Mouse (Mus musculus): ENCODE measurements around the gene Stat5b. TPM values are rescaled to one million over a fixed set of nuclear protein-coding genes. Genes with fewer than 3 reads are reported as not detected.

Stat5b gene
- total and polyA plus RNA-seq, 3 experiments = 29.3 to 37.0 (median 32.3) TPM

GRCm38 (mm10) chr11:100748620-100749019, 101.9 kb downstream of the Stat5b start:
- Histone ChIP-seq H3K4me3 (ENCODE audit: control insufficient read depth in 1 of 2, insufficient read depth in 1 of 2, low read depth in 2 of 2, low read length in 2 of 2) (no peak overlapping the region), H3K27me3 (ENCODE audit: control insufficient read depth in 1 of 2, insufficient read depth in 2 of 2, low read length in 2 of 2) (no peaks in the 10 kb centered on the region), H3K27ac (ENCODE audit: control insufficient read depth, low read depth, low read length) (no peak overlapping the region), H3K9me3 (replicated peaks; ENCODE audit: insufficient read depth, low read length) (no peaks in the 10 kb centered on the region), H3K9ac (ENCODE audit: control insufficient read depth, low read depth, low read length, poor library complexity, severe bottlenecking) (no peak overlapping the region), H3K36me3 (ENCODE audit: control insufficient read depth in 1 of 2, insufficient read depth in 2 of 2, low read length in 2 of 2) (0 out of 4 replicates have a peak, but pooled peaks cover 0 to 5% of the 10 kb centered on the region in 2 experiments), H3K79me2 (ENCODE audit: control insufficient read depth, insufficient read depth, low read length, poor library complexity) (no peaks in the 10 kb centered on the region), H3K4me1 (ENCODE audit: control insufficient read depth in 1 of 2, insufficient read depth in 2 of 2, low read length in 2 of 2) (peaks cover 3 to 9% of the 10 kb centered on the region in 2 experiments; a peak in 3 of 4 replicates)
- TF ChIP-seq POLR2AphosphoS5 (IDR thresholded peaks at IDR 0.05; ENCODE audit: borderline replicate concordance, low read depth, low read length) = no peak
- 0 out of 4 replicates have a peak, but pooled peaks have one; percentile 6 to 20 for TF ChIP-seq EP300 (IDR thresholded peaks at IDR 0.05; ENCODE audit: low read depth in 1 of 2, low read length in 2 of 2)
- peak; percentile 28; the same call in 1 of the 2 replicates for TF ChIP-seq SIN3A (IDR thresholded peaks at IDR 0.05; ENCODE audit: low read length)
- TF ChIP-seq RAD21 (IDR thresholded peaks at IDR 0.05; ENCODE audit: low read depth, low read length) = no peak
- TF ChIP-seq GATA1 (IDR thresholded peaks at IDR 0.05; ENCODE audit: low read depth, low read length) = 0 out of 2 replicates have a peak, but pooled peaks have one; percentile 12
- TF ChIP-seq NRF1 (IDR thresholded peaks at IDR 0.05; ENCODE audit: insufficient read depth, low read depth, low read length, poor library complexity, severe bottlenecking) = no peak
- TF ChIP-seq BHLHE40 (IDR thresholded peaks at IDR 0.05; ENCODE audit: borderline replicate concordance, low read depth, low read length) = no peak
- no peak for TF ChIP-seq USF2 (IDR thresholded peaks at IDR 0.05; ENCODE audit: borderline replicate concordance in 1 of 2, insufficient read depth in 1 of 2, low read depth in 1 of 2, low read length in 2 of 2)
- no peak for TF ChIP-seq MEF2A (IDR thresholded peaks at IDR 0.05; ENCODE audit: extremely low read depth, insufficient replicate concordance, low read depth, low read length, poor library complexity, severe bottlenecking)
- no peak for TF ChIP-seq HCFC1 (IDR thresholded peaks at IDR 0.05; ENCODE audit: low read depth, low read length)
- no peak for TF ChIP-seq ZC3H11A (IDR thresholded peaks at IDR 0.05; ENCODE audit: low read depth, low read length)
- peak; percentile 80 for TF ChIP-seq ZNF384 (IDR thresholded peaks at IDR 0.05; ENCODE audit: low read depth, low read length)
- no peak for TF ChIP-seq MAX (IDR thresholded peaks at IDR 0.05; ENCODE audit: low read length)
- 0 out of 2 replicates have a peak, but pooled peaks have one; percentile 49 for TF ChIP-seq TBP (IDR thresholded peaks at IDR 0.05; ENCODE audit: low read depth, low read length)
- TF ChIP-seq MXI1 (IDR thresholded peaks at IDR 0.05; ENCODE audit: low read depth, low read length) = no peak
- no peak for TF ChIP-seq JUND (IDR thresholded peaks at IDR 0.05; ENCODE audit: low read depth, low read length)
- TF ChIP-seq ETS1 (IDR thresholded peaks at IDR 0.05; ENCODE audit: low read depth, low read length) = 0 out of 2 replicates have a peak, but pooled peaks have one; percentile 2
- no peak for TF ChIP-seq MYC (IDR thresholded peaks at IDR 0.05; ENCODE audit: low read depth, low read length)
- no peak for TF ChIP-seq E2F4 (IDR thresholded peaks at IDR 0.05; ENCODE audit: borderline replicate concordance, low read depth, low read length)
- DNase-seq (ENCODE audit: low read depth, low spot score) = peak; percentile 54

GRCm38 (mm10) chr11:100747114-100747513, 103.4 kb downstream of the Stat5b start:
- H3K36me3 ChIP-seq (ENCODE audit: control insufficient read depth in 1 of 2, insufficient read depth in 2 of 2, low read length in 2 of 2) = 0 out of 4 replicates have a peak, but pooled peaks cover 0 to 5% of the 10 kb centered on the region in 2 experiments
- H3K9me3 ChIP-seq (replicated peaks; ENCODE audit: insufficient read depth, low read length) = no peaks in the 10 kb centered on the region
- peaks cover 3 to 9% of the 10 kb centered on the region in 2 experiments; a peak in 3 of 4 replicates for H3K4me1 ChIP-seq (ENCODE audit: control insufficient read depth in 1 of 2, insufficient read depth in 2 of 2, low read length in 2 of 2)
- no peak overlapping the region for H3K9ac ChIP-seq (ENCODE audit: control insufficient read depth, low read depth, low read length, poor library complexity, severe bottlenecking)
- no peak overlapping the region for H3K27ac ChIP-seq (ENCODE audit: control insufficient read depth, low read depth, low read length)
- H3K4me3 ChIP-seq (ENCODE audit: control insufficient read depth in 1 of 2, insufficient read depth in 1 of 2, low read depth in 2 of 2, low read length in 2 of 2) = no peak overlapping the region
- TF ChIP-seq GATA1 (IDR thresholded peaks at IDR 0.05; ENCODE audit: low read depth, low read length) (no peak), SMC3 (IDR thresholded peaks at IDR 0.05; ENCODE audit: low read depth, low read length) (no peak), MAFK (IDR thresholded peaks at IDR 0.05; ENCODE audit: borderline replicate concordance, low read depth, low read length) (no peak), ETS1 (IDR thresholded peaks at IDR 0.05; ENCODE audit: low read depth, low read length) (no peak), MAZ (IDR thresholded peaks at IDR 0.05; ENCODE audit: low read depth, low read length) (no peak), USF1 (IDR thresholded peaks at IDR 0.05; ENCODE audit: low read depth, low read length) (no peak), TCF12 (IDR thresholded peaks at IDR 0.05; ENCODE audit: low read depth, low read length) (no peak), KAT2A (conservative IDR thresholded peaks at IDR 0.05; ENCODE audit: low read depth, low read length) (no peak), ZC3H11A (IDR thresholded peaks at IDR 0.05; ENCODE audit: low read depth, low read length) (no peak), MAX (IDR thresholded peaks at IDR 0.05; ENCODE audit: low read length) (no peak), CHD2 (IDR thresholded peaks at IDR 0.05; ENCODE audit: low read length) (no peak), NRF1 (IDR thresholded peaks at IDR 0.05; ENCODE audit: insufficient read depth, low read depth, low read length, poor library complexity, severe bottlenecking) (no peak), EP300 (IDR thresholded peaks at IDR 0.05; ENCODE audit: low read depth in 1 of 2, low read length in 2 of 2) (no peak), TAL1 (IDR thresholded peaks at IDR 0.05; ENCODE audit: low read length) (no peak), USF2 (IDR thresholded peaks at IDR 0.05; ENCODE audit: borderline replicate concordance in 1 of 2, insufficient read depth in 1 of 2, low read depth in 1 of 2, low read length in 2 of 2) (no peak), CTCF (IDR thresholded peaks at IDR 0.05 in 2 of 3, conservative IDR thresholded peaks at IDR 0.05 in 1 of 3; ENCODE audit: control insufficient read depth in 1 of 3, insufficient read depth in 1 of 3, low read depth in 2 of 3, low read length in 3 of 3, poor library complexity in 1 of 3, severe bottlenecking in 1 of 3) (no peak)
- H3K79me2 ChIP-seq (ENCODE audit: control insufficient read depth, insufficient read depth, low read length, poor library complexity) = no peaks in the 10 kb centered on the region
- H3K27me3 ChIP-seq (ENCODE audit: control insufficient read depth in 1 of 2, insufficient read depth in 2 of 2, low read length in 2 of 2) = no peaks in the 10 kb centered on the region
- no peak for DNase-seq (ENCODE audit: low read depth, low spot score)

Measured in MEL (cell line).